12 mouse cellular contexts compared by ENCODE assay signal in genomic region chr7:127112921-127113597, GRCm38 (mm10). TPM values are rescaled to one million over a fixed set of nuclear protein-coding genes. Genes with fewer than 3 reads are reported as not detected.
DNase-seq lines count a peak whose midpoint lies in the region; ATAC-seq and TF ChIP-seq lines count a peak whose summit lies in the region.
"Had no signal": no experiment of that assay in that cellular context is flagged by ENCODE, and none has a peak within 500 bp of the region (broad histone marks: within the 10 kb centered on the region; RNA-seq: fewer than 3 reads in every experiment).

No protein-coding gene starts in this region.

- no peak for TF ChIP-seq CTCF in left cerebral cortex, adult 2 months (IDR thresholded peaks at IDR 0.05)

- no peak overlapping the region for H3K4me3 ChIP-seq in left cerebral cortex, adult 2 months
- H3K4me3 ChIP-seq: hindbrain, embryonic 13.5 days; lung, embryonic 15.5 days had no signal

- 0 out of 2 replicates have a peak, but pooled peaks have one; percentile 20 for ATAC-seq in neutrophil, adult 5-6 weeks (ENCODE audit: extremely low read depth, insufficient number of reproducible peaks, low FRiP score, poor library complexity, severe bottlenecking)

- peak overlapping the region; percentile 30; the same call in 1 of the 2 replicates for H3K27ac ChIP-seq in left cerebral cortex, adult 2 months
- H3K27ac ChIP-seq: hindbrain, embryonic 13.5 days; lung, embryonic 15.5 days had no signal

- DNase-seq in left cerebral cortex, adult 2 months (ENCODE audit: extremely low spot score in 1 of 2, low spot score in 2 of 2), result no peak
- no peak for DNase-seq in left cerebral cortex, postnatal 10 days (ENCODE audit: extremely low spot score in 1 of 2, low spot score in 2 of 2)
- peak; percentile 86 for DNase-seq in CD4-positive helper T cell, adult 2 months (ENCODE audit: low read depth, low spot score)
- peak; percentile 69 for DNase-seq in brain, adult 2 months (ENCODE audit: low read depth, low spot score)
- no peak for DNase-seq in gastrocnemius, postnatal 4 days (ENCODE audit: low spot score in 2 of 2)
- DNase-seq in urinary bladder, postnatal 4 days (ENCODE audit: low spot score in 2 of 2), result no peak
- no peak for DNase-seq in neural tube, embryonic 10.5 days (ENCODE audit: extremely low spot score, low spot score)

- intact Hi-C loops in left cerebral cortex, adult 2 months (cut with DNase I), result loop anchor here (1.0 to 10.0 kb wide), 3 partner anchors 128 to 468 kb away; partner anchors contain the start of gene Sgf29
- intact Hi-C loops in left cerebral cortex, postnatal 10 days (cut with DNase I), result no loop called here

RNA-seq across cellular contexts. Expression of gene Qprt, which starts 9.0 kb away (rescaled TPM):
- total RNA-seq in left cerebral cortex, adult 2 months (2021), result under 1 TPM; 0.28 to 0.32 TPM
- under 1 TPM in 1 of 2 experiments, not detected in 1; 0.22 TPM for total RNA-seq in left cerebral cortex, postnatal 10 days (2021)
- 1.4 and 3.8 TPM in 2 replicates for total RNA-seq in neutrophil, adult 5-6 weeks (2017)
- total RNA-seq in gastrocnemius, postnatal 4 days (2021), result 1 to 10 TPM; 4.6 to 5.2 TPM
- total RNA-seq: heart, adult 8-10 months had no signal

RNA-seq across cellular contexts. Expression of gene AI467606, which starts 21.9 kb away (rescaled TPM):
- 1 to 10 TPM; 1.2 TPM for total RNA-seq in left cerebral cortex, adult 2 months (2021)
- total RNA-seq in left cerebral cortex, postnatal 10 days (2021), result 1 to 10 TPM; 1.4 to 2.1 TPM
- 156 and 166 TPM in 2 replicates for total RNA-seq in neutrophil, adult 5-6 weeks (2017)
- total RNA-seq in gastrocnemius, postnatal 4 days (2021), result 1 to 10 TPM; 1.3 to 1.8 TPM

RNA-seq across cellular contexts. Expression of gene Spn, which starts 24.6 kb away (rescaled TPM):
- total RNA-seq in left cerebral cortex, adult 2 months (2021), result under 1 TPM; 0.18 to 0.23 TPM
- under 1 TPM; 0.11 to 0.12 TPM for total RNA-seq in left cerebral cortex, postnatal 10 days (2021)
- 66.1 and 71.7 TPM in 2 replicates for total RNA-seq in neutrophil, adult 5-6 weeks (2017)
- under 1 TPM; 0.54 to 0.91 TPM for total RNA-seq in gastrocnemius, postnatal 4 days (2021)

RNA-seq across cellular contexts. Expression of gene Zg16, which starts 25.9 kb away (rescaled TPM):
- total RNA-seq in left cerebral cortex, adult 2 months (2021), result not detected
- not detected for total RNA-seq in left cerebral cortex, postnatal 10 days (2021)
- 2.1 TPM in 1 of 2 replicates, not detected in the other for total RNA-seq in neutrophil, adult 5-6 weeks (2017)
- total RNA-seq in gastrocnemius, postnatal 4 days (2021), result under 1 TPM in 1 of 2 experiments, not detected in 1; 0.47 TPM
- total RNA-seq: heart, adult 8-10 months; left cerebral cortex, postnatal 25 days had no signal

Comparison
In these comparisons a context has a peak if more than half of its experiments do, and no peak if none do; other contexts are left out.
1. DNase-seq: peak in CD4-positive helper T cell, adult 2 months (single experiment) and brain, adult 2 months (single experiment); none in left cerebral cortex, adult 2 months (0 of 2), left cerebral cortex, postnatal 10 days (0 of 2), gastrocnemius, postnatal 4 days (0 of 2), urinary bladder, postnatal 4 days (0 of 2) and neural tube, embryonic 10.5 days (single experiment).
2. RNA of gene AI467606, which starts 21.9 kb away (total RNA-seq): 156 to 166 TPM in neutrophil, adult 5-6 weeks; 1.4 to 2.1 TPM in left cerebral cortex, postnatal 10 days, 1.3 to 1.8 TPM in gastrocnemius, postnatal 4 days and 1.2 TPM in left cerebral cortex, adult 2 months; every median in the first group is over 10 times any median in the second.
3. RNA of gene Spn, which starts 24.6 kb away (total RNA-seq): 66.1 to 71.7 TPM in neutrophil, adult 5-6 weeks; 0.54 to 0.91 TPM in gastrocnemius, postnatal 4 days, 0.18 to 0.23 TPM in left cerebral cortex, adult 2 months and 0.11 to 0.12 TPM in left cerebral cortex, postnatal 10 days; every median in the first group is over 10 times any median in the second.